Mouse (Mus musculus) stomach, postnatal 0 days (tissue): ENCODE measurements around the gene Gldc.

ENCODE experiments used
- CTCF ChIP-seq: IDR thresholded peaks from 2 replicates; pipeline ENCODE4 v1.5.1; 2016; ENCODE audit warnings: antibody characterized with exemption, low read depth, mild to moderate bottlenecking, moderate library complexity
- EP300 ChIP-seq: optimal IDR thresholded peaks from 2 replicates; pipeline ENCODE3; 2016; ENCODE audit warnings: antibody characterized with exemption

DNA sequence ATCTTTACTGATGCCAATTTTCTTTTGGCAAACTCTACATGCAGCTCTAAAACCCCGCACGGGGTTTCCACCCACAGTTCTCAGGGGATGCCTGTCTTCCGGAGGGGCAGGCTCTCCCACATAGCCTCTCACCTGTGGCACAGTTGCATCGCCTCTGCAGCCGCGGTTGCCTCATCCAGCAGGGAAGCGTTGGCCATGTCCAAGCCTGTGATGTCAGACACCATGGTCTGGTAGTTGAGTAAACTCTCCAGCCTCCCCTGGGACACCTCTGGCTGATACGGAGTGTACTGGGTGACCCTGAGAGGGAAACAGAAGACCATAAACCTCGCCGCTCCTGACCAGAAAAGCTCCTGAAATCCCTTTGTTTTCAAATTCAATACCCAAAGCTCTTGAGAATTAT, 23.9 kb downstream of the Gldc start:
- TF ChIP-seq CTCF, result no peak
- no peak for TF ChIP-seq EP300
